Mouse (Mus musculus) midbrain, embryonic 10.5 days (tissue): ENCODE measurements around the gene D430042O09Rik. TPM values are rescaled to one million over a fixed set of nuclear protein-coding genes. Genes with fewer than 3 reads are reported as not detected.

Experiments
- DNase-seq: peaks from one replicate; pipeline ENCODE4 v3.0.0-alpha.2; 2017; ENCODE audit warnings: low spot score
- H3K27ac ChIP-seq: fragments of 300-500 bp; sonication (generic); replicated peaks from 2 replicates; pipeline ENCODE4 v1.5.1; 2016; ENCODE audit warnings: mild to moderate bottlenecking
- H3K27me3 ChIP-seq: fragments of 300-500 bp; sonication (generic); 2 replicates; pipeline ENCODE4 v1.6.1; 2016; ENCODE audit warnings: low read depth, mild to moderate bottlenecking; ENCODE audit not compliant: poor library complexity, severe bottlenecking
- H3K36me3 ChIP-seq: fragments of 300-500 bp; sonication (generic); 2 replicates; pipeline ENCODE4 v1.6.1; 2016; ENCODE audit warnings: mild to moderate bottlenecking, moderate library complexity
- H3K4me1 ChIP-seq: fragments of 300-500 bp; sonication (generic); 2 replicates; pipeline ENCODE4 v1.6.1; 2016
- H3K4me3 ChIP-seq: fragments of 300-500 bp; sonication (generic); 2 replicates; pipeline ENCODE4 v1.5.1; 2016; ENCODE audit warnings: mild to moderate bottlenecking, moderate library complexity
- H3K9me3 ChIP-seq: fragments of 300-500 bp; sonication (generic); replicated peaks from 2 replicates; pipeline ENCODE4 v1.6.1; 2016; ENCODE audit warnings: mild to moderate bottlenecking
- WGBS: fragments of 180-500 bp; shearing (Covaris S2); methylation state at CpG from one replicate; pipeline ENCODE4 v1.1.7; 2016; 5-methylcytosine and 5-hydroxymethylcytosine counted together
- polyA plus RNA-seq: library from polyadenylated mRNA; unstranded; fragments of >200 nt; fragmentation: Nextera tagmentation; extraction: Ambion mirVana; gene quantifications from 2 replicates; pipeline ENCODE4 v1.2.1, GENCODE M21; 2016

Gene D430042O09Rik
- polyA plus RNA-seq, 1 experiment from 2014 or later: 8.8 TPM

DNA sequence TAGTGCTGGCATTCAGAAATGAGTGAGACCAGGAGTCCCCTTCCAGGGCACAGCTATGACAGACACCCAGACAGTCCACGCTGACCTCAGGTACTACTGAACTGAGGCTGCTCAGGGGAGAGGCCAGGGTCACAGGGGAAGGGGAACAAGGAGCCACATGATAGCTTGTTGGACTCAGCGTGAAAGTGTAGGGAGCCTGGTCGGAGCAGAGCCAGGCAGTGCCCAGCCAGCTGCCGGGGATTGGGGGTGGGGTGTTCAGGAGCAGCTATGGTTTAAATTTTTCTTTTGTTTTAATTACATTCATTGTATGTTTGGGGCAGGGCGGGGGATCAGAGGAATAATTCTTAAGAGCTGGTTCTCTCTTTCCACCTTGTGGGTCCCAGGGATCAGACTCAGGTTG, 120.9 kb downstream of the D430042O09Rik start:
- peaks cover 18% of the 10 kb centered on the region for H3K4me1 ChIP-seq
- no peaks in the 10 kb centered on the region for H3K27me3 ChIP-seq
- H3K4me3 ChIP-seq: no peak overlapping the region
- 0 out of 2 replicates have a peak overlapping the region, but pooled peaks have one; percentile 38 for H3K27ac ChIP-seq
- no peak for DNase-seq
- 73% methylated on average over 5 of the region's 5 CpGs for WGBS
- no peaks in the 10 kb centered on the region for H3K9me3 ChIP-seq
- H3K36me3 ChIP-seq: peaks cover 10% of the 10 kb centered on the region; the same call in 1 of the 2 replicates

DNA sequence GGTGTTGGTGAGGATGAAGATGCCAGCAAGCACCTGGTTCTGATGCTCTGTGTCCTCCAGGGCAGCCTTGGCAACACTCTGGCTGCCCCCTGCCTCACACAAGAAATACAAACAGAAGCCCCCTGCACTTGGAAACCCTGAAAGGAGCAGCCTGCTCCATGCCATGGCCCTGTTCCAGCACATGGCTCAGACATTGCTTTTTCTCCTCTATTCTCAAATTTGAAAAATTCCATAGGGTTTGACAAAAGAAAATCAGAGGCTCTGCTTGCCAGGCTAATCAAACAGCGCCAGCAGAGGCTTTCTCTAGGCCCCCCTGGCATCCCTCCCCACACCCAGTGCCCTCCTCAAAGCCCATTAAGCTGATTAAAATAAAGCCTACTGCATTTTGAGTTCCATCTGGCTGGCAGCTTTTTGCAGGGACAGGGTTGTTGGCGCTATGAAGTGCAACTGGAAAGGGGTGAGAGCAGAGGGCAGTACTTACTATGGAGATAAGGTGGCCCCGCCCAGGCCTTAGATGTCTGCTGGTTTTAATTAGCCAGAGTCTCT, 121.5 kb downstream of the D430042O09Rik start:
- H3K27me3 ChIP-seq: no peaks in the 10 kb centered on the region
- peaks cover 18% of the 10 kb centered on the region for H3K4me1 ChIP-seq
- no peaks in the 10 kb centered on the region for H3K9me3 ChIP-seq
- H3K27ac ChIP-seq: peak overlapping the region; percentile 33; the same call in 1 of the 2 replicates
- DNase-seq: no peak
- H3K4me3 ChIP-seq: no peak overlapping the region
- H3K36me3 ChIP-seq: peaks cover 10% of the 10 kb centered on the region; the same call in 1 of the 2 replicates
- whole genome bisulfite sequencing: 65% methylated on average over 3 of the region's 3 CpGs

DNA sequence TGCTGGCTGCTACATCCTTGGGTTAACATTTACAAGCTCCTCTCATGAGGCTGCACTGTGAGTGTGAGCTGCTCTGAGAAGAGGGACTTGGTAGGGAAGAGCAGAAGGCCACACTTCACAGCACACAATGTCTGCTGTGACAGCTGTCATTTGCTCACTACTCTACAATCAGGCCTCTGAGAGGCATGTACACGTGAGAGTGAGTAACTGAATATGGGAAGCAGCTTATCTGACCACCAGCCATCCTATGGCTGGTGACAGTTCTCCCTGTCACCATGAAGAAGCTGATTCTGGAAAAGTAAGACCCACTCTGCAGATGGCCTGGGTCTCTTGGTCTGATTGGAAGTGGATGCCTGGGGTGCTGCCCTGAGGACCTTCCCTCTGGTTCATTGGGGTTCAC, 125.1 kb downstream of the D430042O09Rik start:
- Histone ChIP-seq H3K9me3 (no peaks in the 10 kb centered on the region), H3K27ac (no peak overlapping the region), H3K27me3 (no peaks in the 10 kb centered on the region), H3K4me1 (peaks cover 17% of the 10 kb centered on the region), H3K36me3 (peaks cover 18% of the 10 kb centered on the region; the same call in 1 of the 2 replicates), H3K4me3 (no peak overlapping the region)
- WGBS: 79% methylated on average over 1 of the region's 1 CpGs
- DNase-seq: no peak

GRCm38 (mm10) chr7:125833471-125833870, 125.8 kb downstream of the D430042O09Rik start:
- Histone ChIP-seq H3K9me3 (no peaks in the 10 kb centered on the region), H3K27me3 (no peaks in the 10 kb centered on the region), H3K4me3 (no peak overlapping the region), H3K36me3 (peaks cover 18% of the 10 kb centered on the region; the same call in 1 of the 2 replicates), H3K27ac (no peak overlapping the region), H3K4me1 (peaks cover 23% of the 10 kb centered on the region)
- 93% methylated on average over 2 of the region's 2 CpGs for WGBS
- DNase-seq: no peak

DNA sequence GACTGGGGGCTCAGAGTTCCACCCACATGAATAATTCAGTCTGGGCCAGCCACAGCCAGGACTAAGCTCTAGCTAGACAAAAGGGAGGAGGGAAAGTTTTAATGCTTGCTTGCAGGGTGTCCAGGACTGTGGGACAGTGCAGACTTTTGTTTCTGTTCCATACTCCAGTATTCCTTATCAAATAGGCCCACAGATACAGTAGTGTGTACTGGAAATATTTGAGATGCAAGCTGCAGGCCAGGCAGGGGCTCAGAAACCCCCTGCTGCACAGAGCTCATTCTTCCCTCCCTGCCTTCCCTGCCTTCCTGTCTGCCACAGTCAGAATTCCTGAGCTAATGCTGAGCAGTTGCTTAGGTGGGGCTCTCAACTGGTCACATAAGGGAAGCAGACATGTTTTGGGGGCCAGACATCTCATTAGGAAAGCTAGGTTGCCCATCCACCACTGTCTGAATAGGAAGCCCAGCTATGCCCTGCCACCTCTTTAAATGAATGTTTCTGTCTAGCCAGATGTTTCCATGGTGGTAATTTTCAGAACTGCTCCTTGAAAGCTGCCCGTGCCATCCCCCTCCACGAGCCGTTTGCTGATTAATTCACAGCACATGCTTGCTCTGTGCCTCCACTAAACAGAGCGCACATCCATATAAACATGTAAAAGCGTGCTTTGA, 130.5 kb downstream of the D430042O09Rik start:
- H3K27me3 ChIP-seq: no peaks in the 10 kb centered on the region
- H3K36me3 ChIP-seq: peaks cover 16% of the 10 kb centered on the region; the same call in 1 of the 2 replicates
- H3K27ac ChIP-seq: peak overlapping the region; percentile 84
- H3K4me1 ChIP-seq: peaks cover 20% of the 10 kb centered on the region
- H3K9me3 ChIP-seq: no peaks in the 10 kb centered on the region
- WGBS: 53% methylated on average over 5 of the region's 5 CpGs
- peak; percentile 28 for DNase-seq
- H3K4me3 ChIP-seq: no peak overlapping the region

GRCm38 (mm10) chr7:125845611-125846010, 137.9 kb downstream of the D430042O09Rik start:
- Histone ChIP-seq H3K4me3 (no peak overlapping the region), H3K9me3 (no peaks in the 10 kb centered on the region), H3K27ac (no peak overlapping the region), H3K36me3 (peaks cover 18% of the 10 kb centered on the region), H3K4me1 (no peaks in the 10 kb centered on the region), H3K27me3 (no peaks in the 10 kb centered on the region)
- WGBS: 76% methylated on average over 1 of the region's 1 CpGs
- no peak for DNase-seq

- Histone ChIP-seq H3K9me3 (no peaks in the 10 kb centered on the region), H3K27me3 (no peaks in the 10 kb centered on the region), H3K4me1 (no peaks in the 10 kb centered on the region), H3K4me3 (no peak overlapping the region), H3K27ac (no peak overlapping the region), H3K36me3 (peaks cover 32% of the 10 kb centered on the region)
- DNase-seq: no peak
- WGBS: 86% methylated on average over 8 of the region's 8 CpGs
Observed at GRCm38 (mm10) chr7:125846866-125847527, 139.3 kb downstream of the D430042O09Rik start.

GRCm38 (mm10) chr7:125847528-125847866, 139.8 kb downstream of the D430042O09Rik start:
- H3K27me3 ChIP-seq: no peaks in the 10 kb centered on the region
- H3K9me3 ChIP-seq: no peaks in the 10 kb centered on the region
- H3K4me1 ChIP-seq: no peaks in the 10 kb centered on the region
- no peak overlapping the region for H3K27ac ChIP-seq
- no peak overlapping the region for H3K4me3 ChIP-seq
- DNase-seq: no peak
- 94% methylated on average over 2 of the region's 2 CpGs for WGBS
- H3K36me3 ChIP-seq: peaks cover 31% of the 10 kb centered on the region

GRCm38 (mm10) chr7:125859564-125859963, 151.9 kb downstream of the D430042O09Rik start:
- Histone ChIP-seq H3K27ac (no peak overlapping the region), H3K9me3 (no peaks in the 10 kb centered on the region), H3K36me3 (peaks cover 3% of the 10 kb centered on the region; the same call in 1 of the 2 replicates), H3K4me3 (no peak overlapping the region), H3K27me3 (no peaks in the 10 kb centered on the region), H3K4me1 (peaks cover 7% of the 10 kb centered on the region)
- DNase-seq: no peak
- 80% methylated on average over 3 of the region's 3 CpGs for WGBS

GRCm38 (mm10) chr7:125860421-125860820, 152.7 kb downstream of the D430042O09Rik start:
- no peak for DNase-seq
- Histone ChIP-seq H3K36me3 (peaks cover under 1% of the 10 kb centered on the region; the same call in 1 of the 2 replicates), H3K9me3 (no peaks in the 10 kb centered on the region), H3K4me3 (no peak overlapping the region), H3K27me3 (no peaks in the 10 kb centered on the region), H3K4me1 (peaks cover 11% of the 10 kb centered on the region), H3K27ac (no peak overlapping the region)
- 90% methylated on average over 9 of the region's 9 CpGs for WGBS

DNA sequence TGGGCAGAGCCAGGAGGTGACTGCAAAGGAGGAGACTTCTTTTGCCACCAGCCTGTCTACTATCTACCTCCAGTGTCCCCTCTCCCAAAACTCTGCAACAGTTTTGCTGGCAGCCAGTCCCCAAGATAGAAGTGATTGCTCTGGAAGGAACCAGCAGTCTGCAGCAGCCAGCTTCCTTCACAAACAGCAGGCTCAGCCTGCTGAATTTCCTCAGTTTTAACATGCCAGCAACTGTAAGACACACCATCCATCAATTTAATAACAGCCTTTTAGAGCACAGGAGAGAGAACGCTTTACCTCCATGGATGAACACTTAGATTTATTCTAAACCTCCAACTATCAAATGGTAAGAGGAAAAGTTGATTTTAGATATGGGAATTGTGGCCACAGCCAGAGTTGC, 156.3 kb downstream of the D430042O09Rik start:
- 93% methylated on average over 1 of the region's 1 CpGs for WGBS
- DNase-seq: no peak
- Histone ChIP-seq H3K36me3 (peaks cover 4% of the 10 kb centered on the region; the same call in 1 of the 2 replicates), H3K9me3 (no peaks in the 10 kb centered on the region), H3K4me1 (peaks cover 13% of the 10 kb centered on the region), H3K27ac (no peak overlapping the region), H3K27me3 (no peaks in the 10 kb centered on the region), H3K4me3 (no peak overlapping the region)

DNA sequence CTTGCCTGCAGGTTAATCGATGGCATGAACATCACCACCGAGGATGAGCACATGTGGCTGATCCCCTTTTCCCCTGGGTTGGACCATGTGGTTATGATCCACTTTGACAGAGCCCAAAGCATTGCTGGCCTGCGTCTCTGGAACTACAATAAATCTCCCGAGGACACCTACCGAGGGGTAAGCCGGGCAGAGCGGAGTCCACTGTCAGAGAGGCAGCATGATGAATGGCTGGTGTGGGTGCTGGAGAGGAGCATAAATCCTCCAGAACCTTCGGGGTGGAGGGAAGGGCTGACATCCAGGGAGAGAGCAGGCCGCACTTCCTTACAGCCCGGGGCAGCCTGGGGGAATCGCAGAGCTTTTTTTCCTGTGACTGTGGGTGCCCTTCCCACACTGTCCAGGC, 157.5 kb downstream of the D430042O09Rik start:
- Histone ChIP-seq H3K27ac (0 out of 2 replicates have a peak overlapping the region, but pooled peaks have one; percentile 57), H3K4me1 (peaks cover 13% of the 10 kb centered on the region), H3K9me3 (no peaks in the 10 kb centered on the region), H3K36me3 (peaks cover 4% of the 10 kb centered on the region; the same call in 1 of the 2 replicates), H3K4me3 (no peak overlapping the region), H3K27me3 (no peaks in the 10 kb centered on the region)
- WGBS: 75% methylated on average over 11 of the region's 11 CpGs
- no peak for DNase-seq

DNA sequence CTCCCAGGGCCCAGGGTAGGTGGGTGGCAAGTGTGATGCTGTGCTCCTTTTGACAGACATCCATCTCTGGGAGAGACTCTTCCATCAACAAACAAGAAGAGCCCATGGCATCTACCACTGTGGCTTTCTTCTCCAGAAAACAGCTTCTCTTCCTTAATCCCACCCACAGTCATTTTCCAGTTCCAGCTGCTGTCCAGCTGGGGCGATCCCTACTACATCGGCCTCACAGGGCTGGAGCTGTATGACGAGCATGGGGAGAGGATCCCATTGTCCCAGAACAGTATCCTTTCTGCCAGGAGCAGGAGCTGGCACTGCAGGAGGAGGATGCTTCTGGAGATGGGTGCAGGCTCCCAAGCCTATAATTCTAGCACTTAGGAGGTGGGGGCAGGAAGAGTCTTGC, 160.9 kb downstream of the D430042O09Rik start:
- H3K27me3 ChIP-seq: no peaks in the 10 kb centered on the region; the same call in 1 of the 2 replicates
- H3K4me1 ChIP-seq: peaks cover 35% of the 10 kb centered on the region
- WGBS: 90% methylated on average over 3 of the region's 3 CpGs
- H3K27ac ChIP-seq: no peak overlapping the region
- H3K4me3 ChIP-seq: no peak overlapping the region
- H3K36me3 ChIP-seq: peaks cover 4% of the 10 kb centered on the region; the same call in 1 of the 2 replicates
- no peaks in the 10 kb centered on the region for H3K9me3 ChIP-seq
- DNase-seq: no peak
